Mouse (Mus musculus) erythroblast, embryonic 14.5 days (primary cell): Measurements from ENCODE around the gene Myt1l.

Experiments
- GATA1 ChIP-seq: IDR thresholded peaks from 2 replicates; pipeline ENCODE4 v1.6.1; 2012; ENCODE audit warnings: low read length, inconsistent platforms, mixed read lengths
- TAL1 ChIP-seq: IDR thresholded peaks from 3 replicates; pipeline ENCODE4 v1.6.1; 2012; ENCODE audit warnings: low read length, inconsistent platforms, mixed read lengths

GRCm38 (mm10) chr12:29951043-29951442 lies 422.9 kb downstream of the Myt1l start:
- TF ChIP-seq TAL1 (no peak), GATA1 (no peak)
